Comparison of ENCODE assay signal across 20 mouse cellular contexts in the genomic region with DNA sequence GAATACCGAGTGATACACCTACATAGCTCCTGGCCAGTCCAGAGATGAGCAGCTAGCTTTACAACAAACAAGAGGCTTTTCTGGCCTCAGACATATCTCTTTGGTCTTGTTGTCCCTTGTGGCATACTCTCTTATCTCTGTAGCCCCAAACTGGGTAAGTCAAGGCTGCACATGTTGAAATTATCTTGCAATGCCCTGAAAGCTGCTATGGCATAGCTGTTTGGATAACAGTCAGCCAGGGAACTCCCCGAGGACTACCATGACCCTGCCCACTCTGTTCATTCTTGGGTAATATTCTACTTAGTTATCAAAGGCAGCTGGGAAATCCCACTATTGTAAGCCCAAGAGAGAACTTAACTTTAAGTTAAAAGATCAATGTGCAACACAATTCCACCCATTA.
DNase-seq lines count a peak whose midpoint lies in the region; ATAC-seq and TF ChIP-seq lines count a peak whose summit lies in the region.
"Had no signal": no experiment of that assay in that cellular context is flagged by ENCODE, and none has a peak within 500 bp of the region (broad histone marks: within the 10 kb centered on the region; RNA-seq: fewer than 3 reads in every experiment).

No protein-coding gene starts in this region.

- H3K9ac ChIP-seq in liver, embryonic 11.5 days (ENCODE audit: low read depth, low read length) = no peak overlapping the region
- no peak overlapping the region for H3K9ac ChIP-seq in liver, embryonic 14.5 days (replicated peaks)
- H3K9ac ChIP-seq: heart, embryonic 13.5 days; hindbrain, embryonic 13.5 days had no signal

- no peaks in the 10 kb centered on the region for H3K36me3 ChIP-seq in liver, embryonic 11.5 days (ENCODE audit: control insufficient read depth, insufficient read depth, low read length)
- H3K36me3 ChIP-seq in liver, embryonic 14.5 days (replicated peaks; ENCODE audit: control insufficient read depth, insufficient read depth, low read depth) = no peaks in the 10 kb centered on the region
- no peaks in the 10 kb centered on the region for H3K36me3 ChIP-seq in limb, embryonic 10.5 days
- H3K36me3 ChIP-seq: embryonic facial prominence, embryonic 10.5 days; forebrain, embryonic 10.5 days; G1E; heart, embryonic 13.5 days; hindbrain, embryonic 13.5 days had no signal

- H3K27ac ChIP-seq in liver, embryonic 11.5 days (ENCODE audit: low read depth, low read length) = no peak overlapping the region
- no peak overlapping the region for H3K27ac ChIP-seq in liver, embryonic 14.5 days
- H3K27ac ChIP-seq in limb, embryonic 10.5 days = no peak overlapping the region
- H3K27ac ChIP-seq: embryonic facial prominence, embryonic 10.5 days; forebrain, embryonic 10.5 days; gastrocnemius, adult 2 months; heart, embryonic 13.5 days; hindbrain, embryonic 13.5 days had no signal

- H3K9me3 ChIP-seq in liver, embryonic 11.5 days (ENCODE audit: control insufficient read depth, low read length) = peaks cover 6% of the 10 kb centered on the region; the same call in 1 of the 2 replicates
- H3K9me3 ChIP-seq in liver, embryonic 14.5 days (ENCODE audit: control insufficient read depth, low read length) = no peaks in the 10 kb centered on the region
- no peaks in the 10 kb centered on the region for H3K9me3 ChIP-seq in limb, embryonic 10.5 days (replicated peaks)
- H3K9me3 ChIP-seq: forebrain, embryonic 10.5 days; hindbrain, embryonic 13.5 days had no signal

- no peak for DNase-seq in liver, embryonic 11.5 days (ENCODE audit: low spot score)
- DNase-seq in liver = no peak
- peak in 1 of 3 experiments; percentile 25 for DNase-seq in liver, embryonic 14.5 days (ENCODE audit: low read depth in 3 of 3, low spot score in 3 of 3)
- no peak for DNase-seq in layer of hippocampus, adult 18-20 months (ENCODE audit: low spot score in 2 of 2)
- no peak for DNase-seq in limb, embryonic 10.5 days (ENCODE audit: low spot score)
- DNase-seq in right cerebral cortex, postnatal 36 days (ENCODE audit: low spot score in 2 of 2) = no peak
- DNase-seq: adrenal gland, postnatal 10 days; B cell, adult 2 months; cerebellum, adult 2 months; cerebellum, postnatal 10 days; gastrocnemius, adult 2 months; gastrocnemius, postnatal 25 days had no signal

- no peaks in the 10 kb centered on the region for H3K4me1 ChIP-seq in liver, embryonic 11.5 days (replicated peaks; ENCODE audit: control insufficient read depth, insufficient read depth, low read length)
- H3K4me1 ChIP-seq in liver, embryonic 14.5 days (replicated peaks; ENCODE audit: control insufficient read depth in 2 of 2, insufficient read depth in 2 of 2, low read length in 1 of 2) = peaks cover 8 to 11% of the 10 kb centered on the region in 2 experiments
- H3K4me1 ChIP-seq in limb, embryonic 10.5 days = peaks cover 14% of the 10 kb centered on the region
- H3K4me1 ChIP-seq: forebrain, embryonic 10.5 days; heart, embryonic 13.5 days; hindbrain, embryonic 13.5 days had no signal

- H3K27me3 ChIP-seq in liver, embryonic 11.5 days (replicated peaks; ENCODE audit: control insufficient read depth, insufficient read depth, low read length) = no peaks in the 10 kb centered on the region
- H3K27me3 ChIP-seq in liver, embryonic 14.5 days (ENCODE audit: control insufficient read depth, insufficient read depth, low read length) = no peaks in the 10 kb centered on the region
- H3K27me3 ChIP-seq in limb, embryonic 10.5 days (ENCODE audit: low read depth, poor library complexity, severe bottlenecking) = 0 out of 2 replicates have a peak, but pooled peaks cover 4% of the 10 kb centered on the region
- H3K27me3 ChIP-seq: heart, embryonic 13.5 days; hindbrain, embryonic 13.5 days had no signal

- H3K4me2 ChIP-seq in liver, embryonic 11.5 days = no peak overlapping the region
- H3K4me2 ChIP-seq in liver, embryonic 14.5 days (ENCODE audit: low read depth) = no peak overlapping the region
- H3K4me2 ChIP-seq: heart, embryonic 13.5 days; hindbrain, embryonic 13.5 days had no signal

- no peak for TF ChIP-seq CTCF in liver, embryonic 14.5 days (IDR thresholded peaks at IDR 0.05; ENCODE audit: low read depth)

- no peak overlapping the region for H3K4me3 ChIP-seq in liver, embryonic 11.5 days (ENCODE audit: low read depth, low read length)
- H3K4me3 ChIP-seq in liver, embryonic 14.5 days (ENCODE audit: insufficient read depth in 1 of 2, low read depth in 2 of 2, low read length in 2 of 2) = no peak overlapping the region
- no peak overlapping the region for H3K4me3 ChIP-seq in limb, embryonic 10.5 days
- H3K4me3 ChIP-seq: embryonic facial prominence, embryonic 10.5 days; forebrain, embryonic 10.5 days; gastrocnemius, adult 2 months; heart, embryonic 13.5 days; hindbrain, embryonic 13.5 days had no signal

- TF ChIP-seq EP300 in liver, embryonic 14.5 days (IDR thresholded peaks at IDR 0.05; ENCODE audit: low read depth) = peak; percentile 79

- WGBS in liver, embryonic 11.5 days = 60% methylated on average over 2 of the region's 2 CpGs
- 16% methylated on average over 2 of the region's 2 CpGs for WGBS in liver, embryonic 14.5 days (ENCODE audit: insufficient replicate concordance)
- WGBS in limb, embryonic 10.5 days = 89% methylated on average over 2 of the region's 2 CpGs

- peak; percentile 60; the same call in 1 of the 2 replicates for ATAC-seq in liver, embryonic 11.5 days (replicated peaks; ENCODE audit: low FRiP score)
- ATAC-seq in liver, embryonic 14.5 days (ENCODE audit: insufficient read depth) = peak; percentile 85
- ATAC-seq in megakaryocyte, adult 5-6 weeks (ENCODE audit: poor library complexity, severe bottlenecking) = peak; percentile 24; the same call in 1 of the 2 replicates
- ATAC-seq: CD4-positive, CD25-positive, alpha-beta regulatory T cell, adult 4 months; forebrain, embryonic 14.5 days had no signal

Comparison
In these comparisons a context has a peak if more than half of its experiments do, and no peak if none do; other contexts are left out.
1. ATAC-seq: peak in every context shown above with its lines; median percentile 85 in liver, embryonic 14.5 days; 60 in liver, embryonic 11.5 days; 24 in megakaryocyte, adult 5-6 weeks.